Mouse (Mus musculus) CD4-positive naive resting alpha-beta T cell, adult 76 days (primary cell): ENCODE data around the gene Camk2d. TPM values are rescaled to one million over a fixed set of nuclear protein-coding genes. Genes with fewer than 3 reads are reported as not detected.

Experiments
- total RNA-seq: library from RNA; stranded (reverse); gene quantifications from one replicate; pipeline ENCODE4 v1.2.4, GENCODE M21; 2023

Camk2d gene
- total RNA-seq, result 93.9 TPM

DNA sequence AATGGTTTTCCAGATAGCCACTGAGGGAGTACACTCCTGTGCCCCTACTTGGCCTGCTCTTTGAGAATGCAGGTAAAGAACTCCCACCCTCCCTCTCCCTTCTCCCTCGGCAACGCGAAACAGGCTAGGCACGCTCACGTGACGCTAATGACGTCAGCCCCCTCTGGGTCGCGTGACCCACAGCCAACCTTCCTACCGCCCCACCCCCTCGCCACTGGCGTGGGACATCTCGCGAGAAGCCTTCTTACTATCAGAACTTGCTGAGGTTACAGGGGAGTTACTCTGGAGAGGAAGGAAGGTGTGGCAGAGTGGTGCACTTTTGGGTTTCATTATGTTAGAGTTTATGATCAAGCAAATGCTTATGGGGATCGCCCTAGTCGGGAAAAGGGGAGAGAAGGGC, at the start of gene Camk2d:
Gene Camk2d (plus strand): TSS at position 217 of the 400 bp plus-strand sequence.

Other genes starting within 250 kb of the Camk2d start
- not detected for gene Arsj, start 232.6 kb upstream of the Camk2d start, total RNA-seq